Mouse (Mus musculus): ENCODE results near the gene Mrm3. TPM values are rescaled to one million over a fixed set of nuclear protein-coding genes. Genes with fewer than 3 reads are reported as not detected.
A peak's percentile ranks its signal among the peaks of the same experiment; 100 is the strongest.
"Not testable (repeated sequence)": the region's sequence is repeated elsewhere in the genome, so short reads cannot be mapped to it uniquely, and the experiment has no call there.

Mrm3 gene
- total RNA-seq (2021) = 10 to 100 TPM; 17.6 to 17.7 TPM
- long read RNA-seq, transcript Mrm3-201 (4 exons, 1,510 nt) = major isoform, 9 of 16 reads
- long read RNA-seq, partial matches to known transcripts = 1 of 16 reads
- long read RNA-seq, other reads (novel, unspliced or antisense) = 6 of 16 reads

GRCm38 (mm10) chr11:76242901-76243810 lies at the start of gene Mrm3, which contains the start of gene Glod4:
Mrm3 (plus strand) TSS chr11:76243715.
Glod4 (minus strand) TSS chr11:76243725.
- DNase-seq (ENCODE audit: low spot score in 2 of 2) = peak; percentile 84 to 93

DNA sequence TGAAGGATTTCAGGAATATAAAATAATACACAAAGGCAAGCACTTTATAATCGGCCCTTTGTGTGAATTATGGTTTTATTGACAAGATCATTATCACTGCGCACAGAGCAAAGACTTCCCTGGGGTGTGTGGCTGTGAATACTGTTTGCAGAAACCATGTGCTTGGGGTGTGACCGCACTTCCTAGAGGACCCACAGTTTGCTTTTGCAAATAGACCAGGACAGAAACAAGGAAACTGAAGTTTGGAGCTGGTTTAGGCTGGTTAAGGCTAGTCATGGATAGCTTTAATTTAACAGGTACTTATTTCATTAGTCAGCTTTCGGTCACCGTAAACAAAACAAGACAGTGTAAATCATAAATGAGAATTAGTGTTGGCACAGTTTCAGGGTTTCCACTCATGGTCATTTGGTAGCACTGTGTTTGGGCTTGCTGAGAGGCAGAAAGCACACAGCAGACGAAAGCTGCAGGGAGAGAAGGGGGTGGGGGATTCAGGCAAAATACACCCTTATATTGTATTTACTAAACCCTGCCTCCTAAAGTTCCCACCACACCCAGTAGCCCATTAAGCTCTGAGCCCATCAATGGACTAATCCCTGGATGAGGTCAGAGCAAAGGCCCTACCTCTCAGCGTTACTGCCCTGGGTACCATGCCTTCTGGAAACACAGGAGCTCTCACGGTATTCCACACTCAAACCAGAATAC lies 47.1 kb upstream of the Mrm3 start:
- no peak for DNase-seq (ENCODE audit: low spot score in 2 of 2)

GRCm38 (mm10) chr11:76196977-76197469 lies 46.5 kb upstream of the Mrm3 start:
- DNase-seq (ENCODE audit: low spot score in 2 of 2) = no peak

- peak; percentile 80 to 87 for DNase-seq (ENCODE audit: low spot score in 2 of 2)
Measured at GRCm38 (mm10) chr11:76201761-76202674, 41.5 kb upstream of the Mrm3 start.

- DNase-seq (ENCODE audit: low spot score in 2 of 2) = no peak
Measured at GRCm38 (mm10) chr11:76206793-76207192, 36.7 kb upstream of the Mrm3 start.

DNA sequence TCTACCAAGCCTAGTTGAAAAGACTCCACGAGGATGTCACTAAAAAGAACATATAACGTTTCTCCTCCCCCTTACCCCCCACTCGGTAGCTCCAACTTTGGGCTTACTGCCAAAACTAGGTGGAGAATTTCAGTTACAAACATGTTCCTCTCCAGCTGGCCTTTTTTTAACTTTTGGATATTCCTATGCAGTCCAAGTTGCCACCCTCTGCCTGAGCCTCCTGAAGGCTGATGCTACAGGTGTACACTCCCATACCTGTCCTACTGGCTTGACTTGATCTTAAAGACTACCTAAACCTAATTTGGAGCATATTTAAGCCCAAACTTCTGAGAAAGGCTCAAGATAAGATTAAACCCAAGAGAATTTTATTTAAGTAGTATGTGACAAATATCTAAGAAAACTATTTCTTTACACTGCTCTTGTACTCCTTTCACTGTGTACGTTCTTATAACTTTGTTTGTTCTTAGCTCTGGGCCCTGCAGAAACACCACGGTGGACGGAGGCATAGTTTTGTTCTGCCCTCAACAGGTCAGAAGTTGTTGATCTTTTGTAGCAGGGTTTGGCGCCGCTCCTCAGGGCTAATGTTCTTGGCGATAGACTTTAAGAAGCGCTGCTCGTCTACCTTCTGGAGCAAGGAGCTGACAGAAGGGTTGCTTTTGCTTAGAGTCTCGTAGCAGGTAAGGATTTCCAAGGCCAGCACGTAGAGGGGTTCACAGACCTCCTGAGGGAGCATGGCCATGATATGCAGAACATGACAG lies 33.1 kb upstream of the Mrm3 start:
- no peak for DNase-seq (ENCODE audit: low spot score in 2 of 2)

DNA sequence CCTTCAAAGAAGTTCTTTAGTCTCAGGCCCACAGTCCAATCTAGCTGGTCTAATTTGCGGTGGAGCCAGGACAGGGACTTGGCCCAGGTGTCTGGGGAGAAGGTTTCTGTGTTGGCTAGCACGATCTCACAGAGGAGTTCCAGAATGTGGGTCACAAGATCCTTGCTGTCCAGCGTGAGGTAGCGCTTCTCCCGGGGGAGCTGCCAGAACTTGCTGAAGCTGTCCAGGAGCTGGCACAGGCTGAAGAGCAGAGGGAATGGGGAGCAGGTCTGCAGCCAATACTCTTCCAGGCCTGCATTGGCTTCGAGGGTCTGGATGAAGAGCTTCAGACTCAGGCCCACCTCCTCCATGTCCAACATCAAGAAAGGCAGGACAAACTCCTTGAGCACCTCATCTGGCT lies 31.9 kb upstream of the Mrm3 start:
- DNase-seq (ENCODE audit: low spot score in 2 of 2) = not testable (repeated sequence)

- DNase-seq (ENCODE audit: low spot score in 2 of 2) = no peak
Measured at GRCm38 (mm10) chr11:76213841-76214240, 29.7 kb upstream of the Mrm3 start.

GRCm38 (mm10) chr11:76215011-76215410 lies 28.5 kb upstream of the Mrm3 start:
- no peak for DNase-seq (ENCODE audit: low spot score in 2 of 2)

DNA sequence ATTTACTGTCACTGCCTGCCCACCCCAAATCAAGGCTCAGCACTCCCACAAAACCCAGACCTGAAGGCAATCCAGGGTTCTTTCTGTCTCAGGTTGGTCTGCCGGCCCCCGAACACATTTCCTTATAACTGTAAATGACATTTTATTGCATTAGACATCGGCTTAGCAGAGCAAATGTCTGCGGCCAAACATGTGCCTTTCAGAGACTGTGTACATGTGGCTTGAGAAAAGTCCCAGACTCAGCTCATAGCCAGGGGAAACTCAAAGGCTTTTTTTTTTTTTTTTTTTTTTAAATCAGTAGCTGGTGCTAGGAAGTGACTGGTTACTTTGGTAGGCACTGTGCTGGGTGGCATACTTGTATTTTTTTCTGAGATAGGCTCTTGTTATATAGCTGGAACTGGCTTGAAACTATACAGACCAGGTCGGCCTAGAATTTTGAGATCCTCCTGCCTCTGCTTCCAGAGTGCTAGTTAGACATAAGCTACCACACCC lies 27.4 kb upstream of the Mrm3 start:
- DNase-seq (ENCODE audit: low spot score in 2 of 2) = no peak

DNA sequence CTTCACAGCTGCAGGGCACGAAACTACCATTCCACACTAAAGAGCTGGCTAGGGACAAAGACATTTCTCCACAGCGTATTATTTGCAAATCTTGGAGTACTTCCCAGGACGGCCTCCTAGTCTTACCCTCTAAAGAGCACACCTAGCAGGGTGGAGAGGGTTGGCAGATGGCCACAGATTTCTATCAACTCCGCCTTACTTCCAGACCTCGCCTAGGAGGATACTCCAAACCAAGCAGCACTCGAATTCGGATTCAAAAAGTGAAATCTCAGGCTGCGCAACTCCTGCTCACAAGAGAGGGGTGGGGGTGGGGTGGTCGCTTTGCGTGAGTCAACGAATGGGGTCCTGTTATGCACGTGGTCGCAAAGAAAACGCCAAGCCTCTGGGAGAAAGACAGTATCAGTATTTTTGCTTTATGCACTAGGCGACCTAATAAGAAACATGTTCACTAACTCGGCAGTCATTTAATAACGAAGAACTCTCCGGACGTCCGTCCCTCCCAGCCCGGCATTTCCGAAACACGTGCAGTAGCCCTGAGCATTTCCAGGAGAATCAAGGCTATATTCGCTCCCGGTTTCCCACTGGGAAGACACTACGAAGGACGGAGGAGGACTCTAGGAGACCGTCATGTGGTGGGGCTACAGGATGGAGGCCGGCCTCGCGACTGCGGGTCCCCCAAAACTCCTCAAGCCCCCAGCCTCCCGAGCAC lies 26.7 kb upstream of the Mrm3 start:
- DNase-seq (ENCODE audit: low spot score in 2 of 2) = no peak

DNA sequence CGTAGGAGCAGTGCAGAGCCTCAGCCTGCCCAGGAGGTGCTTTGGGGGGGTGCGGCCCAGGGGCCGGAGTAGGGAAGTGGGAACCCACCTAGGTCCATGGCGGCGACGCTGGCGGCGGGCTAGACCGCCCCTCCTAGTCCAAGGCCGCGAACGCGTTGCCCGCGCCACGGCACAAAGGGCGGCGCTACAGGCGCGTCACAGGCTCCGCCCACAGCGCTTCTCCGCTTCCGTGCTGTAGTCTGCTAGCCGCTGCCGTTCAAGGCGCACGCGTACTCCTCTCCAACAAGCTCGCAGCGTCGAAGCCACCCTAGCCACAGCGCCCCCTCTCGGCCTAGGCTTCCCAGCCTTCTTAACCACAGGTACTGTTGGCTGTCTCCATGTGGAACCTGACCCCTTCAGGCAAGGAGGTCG lies 26.1 kb upstream of the Mrm3 start, which contains the start of the genes Dbil5 and Gemin4:
Gene Dbil5, plus strand, starts transcription at position 219 of the 411 bp plus-strand sequence.
Gene Gemin4, minus strand, starts transcription at position 275 of the 411 bp plus-strand sequence.
- DNase-seq (ENCODE audit: low spot score in 2 of 2) = peak; percentile 96 to 97

GRCm38 (mm10) chr11:76224631-76225030 lies 18.9 kb upstream of the Mrm3 start:
- DNase-seq (ENCODE audit: low spot score in 2 of 2) = no peak

GRCm38 (mm10) chr11:76225051-76225450 lies 18.5 kb upstream of the Mrm3 start:
- no peak for DNase-seq (ENCODE audit: low spot score in 2 of 2)

DNA sequence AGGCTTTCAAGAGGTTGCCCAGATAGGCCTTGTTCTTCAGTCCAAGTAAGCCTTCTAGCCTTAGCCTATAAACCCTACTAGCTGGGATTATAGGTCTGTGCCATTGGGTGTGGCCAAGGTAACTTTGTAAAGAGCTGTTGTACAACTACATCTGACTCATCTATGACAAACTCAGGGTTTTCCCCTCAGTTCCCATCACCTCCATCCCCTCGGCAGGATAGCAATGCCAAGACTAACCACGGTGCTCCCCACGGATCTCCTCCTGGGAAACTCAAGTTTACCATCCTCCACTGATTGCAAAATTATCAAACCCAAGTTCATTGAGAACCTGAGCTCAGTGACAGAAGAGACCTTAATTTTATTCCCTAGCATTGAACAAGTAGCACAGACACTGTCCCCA lies 7.4 kb upstream of the Mrm3 start:
- no peak for DNase-seq (ENCODE audit: low spot score in 2 of 2)

DNA sequence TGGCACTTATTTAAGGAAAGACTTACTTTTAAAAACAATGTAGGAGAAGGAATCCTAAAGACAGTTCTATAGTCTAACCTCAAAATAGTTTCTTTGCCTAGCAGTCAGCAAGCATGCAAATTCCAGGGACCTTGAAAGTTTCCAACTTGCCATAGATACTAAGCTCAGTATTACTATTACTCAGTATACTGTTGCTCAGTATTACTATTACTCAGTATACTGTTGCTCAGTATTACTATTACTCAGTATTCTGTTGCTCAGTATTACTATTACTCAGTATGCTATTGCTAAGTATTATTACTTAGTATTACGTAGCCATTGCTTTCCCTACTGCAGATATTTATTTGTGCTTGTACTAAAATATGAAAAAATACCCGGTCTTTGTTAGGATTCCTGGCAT lies 3.8 kb upstream of the Mrm3 start:
- no peak for DNase-seq (ENCODE audit: low spot score in 2 of 2)

DNA sequence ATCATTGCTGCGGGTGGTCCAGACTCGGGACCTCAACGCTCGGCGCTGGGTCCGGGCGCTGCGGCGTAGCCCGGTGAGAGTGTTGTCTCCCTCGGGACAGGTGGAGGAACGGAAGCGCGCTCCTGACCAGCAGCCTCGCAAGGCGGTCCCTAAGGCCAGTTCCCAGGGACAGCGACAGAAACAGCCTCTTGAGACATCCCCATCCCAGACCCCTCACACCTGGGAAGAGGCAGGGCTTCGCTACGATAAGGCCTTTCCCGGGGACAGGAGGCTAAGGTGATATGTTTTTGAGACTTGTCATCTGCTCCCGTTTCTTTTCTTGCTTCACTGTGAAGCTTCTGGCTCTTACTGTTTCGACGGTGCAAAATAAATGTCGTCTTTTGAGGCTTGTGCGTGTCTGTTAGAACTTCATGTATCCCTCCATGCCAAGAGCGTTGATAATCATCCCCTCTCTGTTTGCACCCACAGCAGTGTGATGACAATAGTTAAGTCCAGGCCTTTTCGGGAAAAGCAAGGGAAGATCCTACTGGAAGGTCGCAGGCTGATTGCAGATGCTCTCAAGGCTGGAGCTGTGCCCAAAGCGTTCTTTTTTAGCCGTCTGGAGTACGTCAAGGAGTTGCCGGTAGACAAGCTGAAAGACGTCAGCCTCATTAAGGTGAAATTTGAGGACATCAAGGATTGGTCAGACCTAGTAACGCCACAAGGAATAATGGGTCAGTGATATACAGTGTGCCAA lies 464 bp downstream of the Mrm3 start:
- no peak for DNase-seq (ENCODE audit: low spot score in 2 of 2)

GRCm38 (mm10) chr11:76246439-76246838 lies 2.9 kb downstream of the Mrm3 start:
- no peak for DNase-seq (ENCODE audit: low spot score in 2 of 2)

Data from layer of hippocampus, adult 18-20 months (tissue).